Comparison of ENCODE assay signal across 8 mouse cellular contexts in the genomic region with DNA sequence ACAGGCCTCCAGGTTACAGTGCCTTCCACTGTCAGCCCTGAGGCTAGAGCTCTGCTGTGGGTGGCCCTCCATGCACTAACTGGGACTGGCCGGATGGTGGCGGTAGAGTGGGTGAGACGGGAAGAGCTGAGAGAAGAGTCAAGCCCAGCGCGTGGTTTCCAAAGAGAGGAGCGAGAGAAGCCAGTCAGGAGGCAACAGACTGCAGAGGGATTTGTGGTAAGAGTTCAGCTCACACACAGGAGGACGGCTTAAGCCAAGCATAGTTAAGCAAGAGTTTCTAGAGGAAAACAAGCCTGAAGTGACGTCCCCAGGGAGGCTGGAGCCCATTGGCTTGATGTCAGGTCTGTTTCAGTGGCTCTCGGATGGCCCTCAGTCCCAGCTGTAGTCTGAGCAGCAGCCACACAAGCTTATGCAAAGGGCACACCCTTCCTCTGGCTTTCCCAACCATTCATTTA.
A peak's percentile ranks its signal among the peaks of the same experiment; 100 is the strongest.
DNase-seq lines count a peak whose midpoint lies in the region; ATAC-seq and TF ChIP-seq lines count a peak whose summit lies in the region.

No protein-coding gene starts in this region.

- no peak overlapping the region for H3K27ac ChIP-seq in heart, embryonic 13.5 days (replicated peaks)
- H3K27ac ChIP-seq in kidney, postnatal 0 days: no peak overlapping the region
- no peak overlapping the region for H3K27ac ChIP-seq in liver, adult 2 months (replicated peaks; ENCODE audit: insufficient read depth, low read depth, low read length)

- no peaks in the 10 kb centered on the region for H3K36me3 ChIP-seq in heart, embryonic 13.5 days
- H3K36me3 ChIP-seq in kidney, postnatal 0 days (ENCODE audit: insufficient read depth, low read length): no peaks in the 10 kb centered on the region
- H3K36me3 ChIP-seq in liver, adult 2 months (ENCODE audit: control insufficient read depth, insufficient read depth, low read length): no peaks in the 10 kb centered on the region
- H3K36me3 ChIP-seq in myocyte (ENCODE audit: control insufficient read depth, insufficient read depth): no peaks in the 10 kb centered on the region

- peak; percentile 67 for ATAC-seq in erythroid progenitor cell, adult 5-6 weeks (replicated peaks; ENCODE audit: low FRiP score, poor library complexity, severe bottlenecking)
- peak; percentile 55; the same call in 1 of the 2 replicates for ATAC-seq in heart, embryonic 13.5 days (ENCODE audit: extremely low read depth, insufficient number of reproducible peaks, low FRiP score, low TSS enrichment)
- ATAC-seq in kidney, postnatal 0 days (replicated peaks; ENCODE audit: low FRiP score, low read depth): peak; percentile 45

- H3K79me2 ChIP-seq in liver, adult 2 months (ENCODE audit: control insufficient read depth, insufficient read depth, low read length): peaks cover 19% of the 10 kb centered on the region; the same call in 1 of the 2 replicates
- no peaks in the 10 kb centered on the region for H3K79me2 ChIP-seq in myocyte (ENCODE audit: control insufficient read depth, insufficient read depth)

- TF ChIP-seq POLR2A in brain, embryonic 14.5 days (IDR thresholded peaks at IDR 0.05; ENCODE audit: borderline replicate concordance, extremely low read depth, insufficient read depth, insufficient read length, poor library complexity, severe bottlenecking): no peak
- no peak for TF ChIP-seq POLR2A in liver, adult 2 months (IDR thresholded peaks at IDR 0.05; ENCODE audit: extremely low read depth, insufficient read depth, low read length)
- TF ChIP-seq POLR2A in myocyte (IDR thresholded peaks at IDR 0.05; ENCODE audit: insufficient read length, low read depth): no peak

- no peak overlapping the region for H3ac ChIP-seq in myocyte (ENCODE audit: control insufficient read depth, insufficient read length)

- no peak overlapping the region; the same call in 1 of the 2 replicates for H3K9ac ChIP-seq in heart, embryonic 13.5 days
- no peak overlapping the region for H3K9ac ChIP-seq in kidney, postnatal 0 days (ENCODE audit: low read depth, low read length)
- no peak overlapping the region for H3K9ac ChIP-seq in liver, adult 2 months (ENCODE audit: low read depth, low read length)

- peak overlapping the region; percentile 19 for H3K4me3 ChIP-seq in heart, embryonic 13.5 days
- no peak overlapping the region for H3K4me3 ChIP-seq in kidney, postnatal 0 days (replicated peaks; ENCODE audit: low read depth, low read length)
- H3K4me3 ChIP-seq in liver, adult 2 months (ENCODE audit: insufficient read depth, low read depth, low read length): no peak overlapping the region
- no peak overlapping the region for H3K4me3 ChIP-seq in myocyte

- peaks cover 8% of the 10 kb centered on the region for H3K27me3 ChIP-seq in heart, embryonic 13.5 days (replicated peaks)
- H3K27me3 ChIP-seq in kidney, postnatal 0 days (ENCODE audit: insufficient read depth, low read length): no peaks in the 10 kb centered on the region
- no peaks in the 10 kb centered on the region for H3K27me3 ChIP-seq in liver, adult 2 months (ENCODE audit: control insufficient read depth, insufficient read depth, low read length)
- H3K27me3 ChIP-seq in myocyte (ENCODE audit: control insufficient read depth, insufficient read depth, insufficient read length): no peaks in the 10 kb centered on the region

- peak; percentile 92 for TF ChIP-seq CTCF in brain, embryonic 14.5 days (IDR thresholded peaks at IDR 0.05; ENCODE audit: borderline replicate concordance, extremely low read depth, insufficient read depth, insufficient read length)
- peak; percentile 95 for TF ChIP-seq CTCF in kidney, postnatal 0 days (IDR thresholded peaks at IDR 0.05; ENCODE audit: low read depth)
- TF ChIP-seq CTCF in liver, adult 2 months (IDR thresholded peaks at IDR 0.05; ENCODE audit: low read depth, low read length): peak; percentile 93

- peaks cover 53% of the 10 kb centered on the region for H3K4me1 ChIP-seq in heart, embryonic 13.5 days
- peaks cover 8% of the 10 kb centered on the region for H3K4me1 ChIP-seq in kidney, postnatal 0 days (replicated peaks; ENCODE audit: insufficient read depth, low read length)
- H3K4me1 ChIP-seq in liver, adult 2 months (ENCODE audit: control insufficient read depth, insufficient read depth, low read length): peaks cover 5% of the 10 kb centered on the region

- WGBS in heart, embryonic 13.5 days: 4% methylated on average over 9 of the region's 9 CpGs
- 2% methylated on average over 9 of the region's 9 CpGs for WGBS in kidney, postnatal 0 days
- 2% methylated on average over 9 of the region's 9 CpGs for WGBS in liver, adult 2 months

- peak; percentile 79 for DNase-seq in CD4-positive helper T cell, adult 2 months (ENCODE audit: low read depth, low spot score)
- peak; percentile 88 for DNase-seq in brain, embryonic 14.5 days (ENCODE audit: low read depth)
- peak; percentile 94 for DNase-seq in kidney, postnatal 0 days (ENCODE audit: low spot score)
- DNase-seq in liver, adult 2 months (ENCODE audit: extremely low read depth, low read depth, low spot score): peak; percentile 77
- peak; percentile 84 to 93 for DNase-seq in spleen, postnatal 4 days (ENCODE audit: low spot score in 2 of 2)

- no peaks in the 10 kb centered on the region for H3K9me3 ChIP-seq in heart, embryonic 13.5 days
- no peaks in the 10 kb centered on the region for H3K9me3 ChIP-seq in kidney, postnatal 0 days (replicated peaks; ENCODE audit: low read length)

- peak overlapping the region; percentile 59 for H3K4me2 ChIP-seq in heart, embryonic 13.5 days
- peak overlapping the region; percentile 34; the same call in 1 of the 2 replicates for H3K4me2 ChIP-seq in kidney, postnatal 0 days (ENCODE audit: low read length)
- H3K4me2 ChIP-seq in myocyte (ENCODE audit: low read depth): peak overlapping the region; percentile 52

TF ChIP-seq in myocyte, 11 proteins besides CTCF, POLR2A, EP300 and RAD21:
- TF ChIP-seq SRF (IDR thresholded peaks at IDR 0.05; ENCODE audit: control insufficient read depth, insufficient read length, low read depth) (no peak), TCF12 (IDR thresholded peaks at IDR 0.05; ENCODE audit: insufficient read depth, poor library complexity, severe bottlenecking) (no peak), E2F4 (IDR thresholded peaks at IDR 0.05; ENCODE audit: insufficient read depth) (no peak), MYOG (IDR thresholded peaks at IDR 0.05; ENCODE audit: control insufficient read depth in 1 of 3, insufficient read depth in 1 of 3, insufficient read length in 2 of 3, low read depth in 2 of 3) (no peak)
